Mouse (Mus musculus) CD8-positive naive resting alpha-beta T cell, adult 2 months (primary cell): ENCODE measurements around the gene Coq9.
A peak's percentile ranks its signal among the peaks of the same experiment; 100 is the strongest.
"Not testable (repeated sequence)": the region's sequence is repeated elsewhere in the genome, so short reads cannot be mapped to it uniquely, and the experiment has no call there.

ENCODE experiments used
- DNase-seq, 2 experiments: peaks; one replicate each; pipeline ENCODE4 v3.0.0; 2022; ENCODE audit warnings: low read depth in 2 of 2, low spot score in 2 of 2

Gene Coq9

DNA sequence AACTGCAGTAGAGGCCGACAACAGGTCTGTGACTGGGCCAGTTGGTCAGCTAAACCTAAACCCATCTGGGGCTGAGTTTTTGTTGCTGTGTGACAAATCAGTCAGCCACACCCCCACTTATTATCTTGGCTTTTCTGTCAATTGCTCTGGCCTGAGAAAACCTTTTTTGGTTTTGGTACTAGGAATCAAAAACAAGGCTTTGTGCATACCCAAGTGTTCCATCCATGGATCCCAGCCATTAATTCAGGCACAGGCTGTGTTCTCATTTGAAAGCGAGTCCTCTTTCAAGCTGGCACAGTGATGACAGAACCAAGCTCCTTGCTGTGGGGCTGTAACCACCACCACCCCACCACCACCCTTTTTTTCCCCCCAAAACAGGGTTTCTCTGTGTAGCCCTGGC, 16.7 kb upstream of the Coq9 start:
- DNase-seq = no peak

DNA sequence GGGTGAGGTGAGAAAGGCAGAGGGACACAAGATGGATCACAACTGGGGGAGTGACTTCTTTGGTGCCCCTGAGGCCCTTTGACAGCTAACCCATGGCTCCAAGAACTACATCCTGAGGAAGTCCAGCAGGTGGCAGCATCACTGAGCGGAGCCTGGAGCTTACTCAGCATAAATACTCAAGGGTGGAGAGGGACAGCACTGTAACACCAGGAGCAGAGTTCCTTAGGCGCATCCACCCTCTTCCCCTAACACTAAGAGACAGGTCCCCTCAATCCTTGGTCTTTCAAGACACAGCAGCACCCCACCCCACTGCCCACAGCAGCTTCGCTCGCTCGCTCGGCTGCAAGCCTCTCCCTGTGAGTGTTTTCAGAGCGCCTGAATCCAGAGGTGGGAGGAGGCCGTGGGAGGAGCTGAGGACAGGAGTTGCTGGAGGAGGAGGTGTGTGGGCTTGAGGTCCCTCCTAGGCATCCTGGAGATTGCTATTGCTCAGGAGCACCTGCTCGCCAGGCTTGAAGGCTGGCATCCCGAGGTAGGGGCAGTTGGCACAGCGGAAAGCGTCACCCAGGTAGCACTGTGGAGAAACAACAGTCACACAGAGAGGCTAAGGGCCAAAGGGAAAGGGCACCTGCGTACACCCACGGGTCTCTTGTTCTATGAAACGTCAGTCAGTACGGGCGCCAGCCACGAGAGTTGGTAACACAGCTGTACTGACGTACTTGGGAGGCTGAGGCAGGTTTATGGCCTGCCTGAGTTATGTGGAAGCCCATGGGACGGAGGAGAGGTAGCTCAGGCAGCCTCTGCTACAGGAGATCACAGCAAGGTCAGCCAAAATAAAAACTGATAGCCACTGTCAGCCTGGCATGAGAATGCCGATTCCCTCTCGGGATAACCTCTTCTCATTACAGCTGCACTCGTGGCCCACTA, 15.2 kb upstream of the Coq9 start:
- DNase-seq = peak in 1 of 2 experiments; percentile 30

DNA sequence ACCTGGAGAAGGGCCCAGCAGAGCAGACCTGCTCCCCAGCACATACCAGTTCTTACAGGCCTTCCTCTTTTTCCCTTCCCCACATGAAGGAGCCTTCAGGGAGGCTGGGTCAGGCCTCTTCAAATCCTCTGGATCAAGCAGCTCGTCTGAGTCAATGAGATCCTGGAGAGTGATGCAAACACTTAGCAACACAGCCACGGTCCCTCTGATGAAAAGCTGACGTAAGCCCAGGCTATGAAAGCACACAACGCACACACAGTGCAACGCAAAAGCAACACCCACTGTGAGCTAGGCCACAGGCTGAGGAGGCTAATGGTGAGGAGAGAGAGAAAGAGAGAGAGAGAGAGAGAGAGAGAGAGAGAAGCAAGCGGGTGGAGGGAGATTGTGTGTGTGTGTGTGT, 13.0 kb upstream of the Coq9 start:
- no peak for DNase-seq

DNA sequence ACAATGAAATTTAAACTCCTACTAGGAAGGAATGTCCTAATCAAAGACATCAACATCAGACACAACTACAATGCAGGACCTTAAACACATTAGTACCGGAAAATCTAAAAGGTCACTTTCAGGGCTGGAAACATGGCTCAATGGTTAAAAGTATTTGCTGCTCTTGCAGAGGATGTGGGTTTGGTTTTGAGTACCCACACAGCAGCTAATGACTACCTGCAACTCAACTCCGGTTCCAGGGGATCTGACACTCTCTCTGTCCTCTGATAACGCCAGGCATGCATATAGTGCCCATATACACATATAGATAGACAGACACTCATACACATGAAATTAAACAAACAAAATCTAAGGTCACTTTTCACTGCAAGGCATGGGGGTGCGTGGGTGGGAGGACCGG, 11.9 kb upstream of the Coq9 start:
- DNase-seq = no peak

DNA sequence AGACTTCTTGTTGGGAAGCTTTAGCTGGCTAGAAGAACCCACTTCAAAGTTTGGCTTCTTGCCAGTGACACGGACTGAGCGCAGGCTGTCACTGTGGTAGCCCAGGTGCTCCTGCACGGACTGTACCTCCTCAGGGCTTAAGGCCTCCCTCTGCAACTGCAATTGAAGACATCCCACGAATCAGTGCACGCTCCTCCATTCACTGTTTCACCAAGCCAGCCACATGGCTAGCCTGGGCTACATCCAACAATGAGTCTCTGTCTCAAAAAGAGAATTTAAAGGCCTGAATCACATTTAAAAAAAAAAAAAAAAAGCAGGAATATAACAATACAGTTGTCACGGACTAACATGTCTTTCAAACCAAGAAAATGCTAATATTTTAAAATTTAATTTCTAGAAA, 9.8 kb upstream of the Coq9 start:
- DNase-seq = no peak

DNA sequence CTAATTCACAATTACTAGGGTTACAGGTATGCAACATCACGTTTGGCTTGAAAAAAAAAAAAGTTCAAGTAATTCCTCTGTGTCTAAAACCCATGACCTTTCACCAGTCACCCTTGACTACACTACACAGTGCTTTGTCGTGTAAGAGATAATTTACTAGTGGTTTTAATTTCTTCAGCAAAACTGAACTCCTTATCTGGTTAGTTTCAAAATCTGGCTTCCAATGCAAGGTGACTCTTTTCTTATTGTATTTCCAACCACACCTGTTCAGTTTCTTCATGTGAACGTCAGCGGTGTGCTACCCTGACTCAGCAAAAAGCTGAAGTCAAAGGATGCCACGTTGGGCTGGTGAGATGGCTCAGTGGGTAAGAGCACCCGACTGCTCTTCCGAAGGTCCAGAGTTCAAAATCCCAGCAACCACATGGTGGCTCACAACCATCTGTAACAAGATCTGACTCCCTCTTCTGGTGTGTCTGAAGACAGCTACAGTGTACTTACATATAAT, 4.2 kb upstream of the Coq9 start:
- not testable (repeated sequence) for DNase-seq

DNA sequence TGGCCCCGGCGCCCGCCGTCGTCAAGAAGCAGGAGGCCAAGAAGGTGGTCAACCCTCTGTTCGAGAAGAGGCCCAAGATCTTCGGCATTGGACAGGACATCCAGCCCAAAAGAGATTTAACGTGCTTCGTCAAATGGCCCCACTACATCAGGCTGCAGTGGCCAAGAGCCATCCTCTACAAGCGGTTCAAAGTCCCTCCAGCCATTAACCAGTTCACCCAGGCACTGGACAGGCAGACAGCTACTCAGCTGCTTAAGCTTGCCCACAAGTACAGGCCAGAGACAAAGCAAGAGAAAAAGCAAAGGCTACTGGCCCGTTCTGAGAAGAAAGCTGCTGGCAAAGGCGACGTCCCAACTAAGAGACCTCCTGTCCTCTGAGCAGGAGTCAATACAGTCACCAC, 2.4 kb upstream of the Coq9 start:
- not testable (repeated sequence) for DNase-seq

DNA sequence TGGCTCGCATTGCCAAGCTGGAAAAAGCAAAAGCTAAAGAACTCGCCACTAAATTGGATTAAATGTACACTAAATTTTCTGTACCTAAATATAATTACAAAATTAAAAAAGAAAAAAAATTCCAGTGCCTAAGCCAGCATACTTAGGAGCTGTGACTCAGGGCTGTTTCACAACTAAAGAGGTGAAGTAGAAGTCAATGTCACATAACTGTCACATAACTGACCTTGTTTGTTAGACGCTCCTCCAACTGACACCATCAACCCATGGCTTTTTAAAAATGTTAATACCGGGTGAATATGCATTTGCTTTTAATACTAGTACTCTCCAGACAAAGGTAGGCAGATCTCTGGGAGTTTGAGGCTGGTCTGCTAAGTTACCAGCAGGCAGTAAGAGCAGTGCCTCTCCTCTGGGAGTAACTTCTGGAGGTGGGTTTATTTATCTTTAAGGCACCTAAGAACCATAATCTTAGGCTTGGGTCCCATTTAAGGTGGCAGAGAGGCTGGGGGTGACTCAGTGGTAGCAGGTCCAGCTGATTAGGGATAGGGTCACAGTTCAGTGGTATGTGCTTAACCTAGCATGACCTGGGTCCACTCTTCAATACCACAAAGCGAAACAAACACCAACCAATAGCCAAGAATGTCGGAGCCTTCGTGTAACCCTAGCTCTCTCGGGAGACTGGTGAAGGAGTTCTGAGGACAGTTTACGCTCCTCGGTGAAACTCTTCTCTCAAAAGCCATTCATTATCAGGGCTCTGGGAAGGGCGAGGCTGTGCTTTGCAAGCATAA, 1.5 kb upstream of the Coq9 start:
- no peak for DNase-seq

DNA sequence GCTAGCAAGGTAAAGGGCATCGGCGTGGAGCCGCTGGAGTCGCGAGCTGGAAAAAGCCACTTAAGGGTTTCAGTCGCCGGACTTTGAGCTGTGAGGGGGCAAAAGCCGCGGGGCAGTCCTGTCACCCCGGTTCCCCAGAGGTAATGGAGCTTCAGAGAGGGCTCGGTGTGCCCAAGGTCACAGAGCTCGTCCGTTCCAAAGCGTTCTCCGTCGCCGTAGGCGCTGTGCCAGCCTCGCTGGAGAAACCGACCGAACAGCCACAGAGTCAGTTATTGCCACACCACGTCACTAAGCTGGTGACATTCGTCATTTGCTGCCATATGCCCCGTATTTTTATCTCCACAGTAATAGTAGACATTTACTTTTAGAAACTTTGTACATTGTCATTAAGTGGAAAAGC, 479 bp downstream of the Coq9 start:
- peak in 1 of 2 experiments; percentile 61 for DNase-seq

DNA sequence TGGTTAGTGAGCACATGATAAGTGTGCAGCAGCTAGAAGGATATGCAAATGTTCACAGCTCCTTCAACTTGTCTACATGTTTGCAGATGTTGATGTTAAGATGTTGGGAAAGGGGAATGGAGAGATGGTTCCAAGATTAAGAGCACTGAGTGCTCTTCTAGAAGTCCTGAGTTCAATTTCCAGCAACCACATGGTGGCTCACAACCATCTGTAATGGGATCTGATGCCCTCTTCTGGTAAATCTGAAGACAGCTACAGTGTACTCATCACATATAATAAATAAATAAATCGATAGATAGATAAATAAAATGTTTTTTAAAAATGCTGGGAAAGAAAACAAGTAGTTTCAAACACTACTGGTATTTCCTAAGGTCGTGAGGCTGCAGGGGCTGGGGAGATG, 3.1 kb downstream of the Coq9 start:
- no peak for DNase-seq

DNA sequence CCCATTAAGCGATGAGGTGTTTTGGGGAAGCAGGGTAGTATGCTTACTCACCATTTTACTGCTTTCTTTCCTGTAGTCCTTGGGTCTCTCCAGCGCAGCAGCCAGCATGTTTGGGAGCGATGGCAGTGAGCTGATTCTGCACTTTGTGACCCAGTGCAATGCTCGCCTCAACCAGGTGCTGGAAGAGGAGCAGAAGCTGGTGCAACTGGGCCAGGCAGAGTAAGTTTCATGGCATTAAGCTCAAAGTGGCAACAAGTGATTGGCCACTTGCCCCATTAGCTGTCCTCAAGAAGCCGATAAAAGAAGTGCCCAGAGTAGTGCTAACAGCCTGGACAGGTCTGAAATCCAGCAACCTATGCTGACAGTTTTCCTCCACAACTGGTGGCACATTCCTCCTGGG, 11.9 kb downstream of the Coq9 start:
- no peak for DNase-seq

DNA sequence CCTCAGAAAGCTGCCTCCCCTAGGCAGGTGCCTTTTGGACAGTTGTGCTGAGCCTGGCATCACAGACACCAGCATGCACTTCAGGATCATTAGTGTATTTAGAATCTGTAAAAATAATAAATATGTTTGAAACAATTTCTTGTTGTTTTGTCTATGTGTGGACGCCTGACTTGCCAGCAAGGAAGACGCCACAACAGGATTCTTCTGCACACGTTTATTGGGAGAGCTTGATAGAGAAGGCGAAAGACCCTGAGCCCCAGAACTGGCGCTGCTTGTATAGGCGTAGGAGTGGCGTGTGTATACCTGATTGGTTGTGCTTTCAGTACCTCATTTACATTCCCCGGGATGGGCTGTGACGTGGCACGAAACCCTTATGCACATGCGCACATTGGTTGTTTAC, 16.6 kb downstream of the Coq9 start:
- DNase-seq = not testable (repeated sequence)

DNA sequence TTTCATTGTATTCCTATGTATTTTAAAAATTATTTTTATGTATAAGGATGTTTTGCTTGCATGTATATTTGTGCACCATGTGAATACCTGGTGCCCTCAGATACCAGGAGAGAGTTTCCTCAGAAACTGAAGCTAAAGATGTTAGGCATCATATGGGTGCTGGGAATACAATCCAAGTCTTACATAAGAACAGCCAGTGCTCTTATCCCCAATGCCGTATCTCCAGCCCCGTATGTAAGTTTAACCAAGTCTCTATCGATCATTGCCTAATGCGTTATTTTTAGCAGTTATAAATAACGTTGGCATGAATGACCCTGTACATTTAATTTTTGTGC, 18.9 kb downstream of the Coq9 start:
- DNase-seq = no peak

DNA sequence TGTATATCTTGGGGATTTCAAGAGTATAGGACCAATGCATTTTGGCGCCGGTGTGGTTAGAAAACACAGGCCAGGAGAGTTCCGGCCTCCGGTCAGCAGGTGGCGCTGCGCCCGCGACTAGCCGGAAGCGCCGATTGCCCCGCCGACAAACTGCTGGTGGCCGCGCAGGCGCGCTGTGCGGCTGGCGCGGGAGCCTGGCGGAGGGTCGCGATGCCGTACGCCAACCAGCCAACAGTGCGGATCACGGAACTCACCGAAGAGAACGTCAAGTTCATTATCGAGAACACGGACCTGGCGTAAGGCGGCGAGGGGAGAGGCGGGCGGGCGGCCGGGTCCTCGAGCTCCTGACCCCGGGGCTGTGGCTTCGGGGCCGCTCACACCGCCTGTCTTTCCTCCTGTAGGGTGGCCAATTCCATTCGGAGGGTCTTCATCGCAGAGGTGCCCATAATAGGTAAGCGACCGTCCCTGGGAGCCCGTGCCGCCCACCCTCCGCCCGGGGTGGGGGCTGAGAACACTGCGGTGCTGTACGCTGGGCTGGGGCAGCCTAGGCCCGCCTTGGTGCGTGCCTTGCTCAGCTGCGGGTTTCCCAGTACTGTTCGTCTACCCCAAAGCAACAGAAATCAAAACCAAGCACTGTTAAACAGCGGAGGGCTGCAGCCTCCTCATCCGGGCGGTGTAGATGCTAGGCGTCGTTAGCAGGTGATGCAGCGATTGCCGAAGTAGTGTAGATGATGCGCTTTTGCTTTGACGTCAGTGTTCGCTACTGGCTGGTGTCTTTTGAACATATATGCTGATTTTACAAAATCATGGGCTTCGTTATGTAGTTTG, 19.4 kb downstream of the Coq9 start, which contains the start of gene Polr2c:
TSS of gene Polr2c (plus strand) at position 105 of the 828 bp plus-strand sequence.
- DNase-seq = peak; percentile 87 to 88

DNA sequence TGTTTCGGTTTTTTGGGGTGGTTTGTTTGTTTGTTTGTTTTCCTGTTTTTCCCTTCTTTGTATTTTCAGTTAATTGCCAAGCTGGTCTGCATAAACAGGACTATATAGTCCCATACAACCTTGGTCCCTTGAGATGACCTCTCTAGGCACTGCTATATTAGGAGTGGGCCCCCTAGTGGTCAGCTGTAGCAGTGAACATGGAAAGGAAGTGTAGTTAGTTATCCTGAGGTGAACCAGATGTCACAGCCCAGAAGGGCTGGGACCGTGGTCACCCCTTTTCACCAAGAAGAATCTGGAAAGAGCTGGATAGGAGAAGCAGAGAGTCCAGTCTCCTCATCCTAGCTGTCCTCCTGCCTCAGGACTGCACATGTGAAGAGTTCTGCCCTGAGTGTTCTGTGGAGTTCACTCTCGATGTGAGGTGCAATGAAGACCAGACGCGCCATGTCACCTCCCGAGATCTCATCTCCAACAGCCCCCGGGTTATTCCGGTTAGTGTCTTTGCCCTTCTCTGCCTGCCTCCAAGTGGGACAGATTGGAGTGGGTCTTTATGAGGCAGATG, 23.3 kb downstream of the Coq9 start:
- peak; percentile 58 to 64 for DNase-seq

DNA sequence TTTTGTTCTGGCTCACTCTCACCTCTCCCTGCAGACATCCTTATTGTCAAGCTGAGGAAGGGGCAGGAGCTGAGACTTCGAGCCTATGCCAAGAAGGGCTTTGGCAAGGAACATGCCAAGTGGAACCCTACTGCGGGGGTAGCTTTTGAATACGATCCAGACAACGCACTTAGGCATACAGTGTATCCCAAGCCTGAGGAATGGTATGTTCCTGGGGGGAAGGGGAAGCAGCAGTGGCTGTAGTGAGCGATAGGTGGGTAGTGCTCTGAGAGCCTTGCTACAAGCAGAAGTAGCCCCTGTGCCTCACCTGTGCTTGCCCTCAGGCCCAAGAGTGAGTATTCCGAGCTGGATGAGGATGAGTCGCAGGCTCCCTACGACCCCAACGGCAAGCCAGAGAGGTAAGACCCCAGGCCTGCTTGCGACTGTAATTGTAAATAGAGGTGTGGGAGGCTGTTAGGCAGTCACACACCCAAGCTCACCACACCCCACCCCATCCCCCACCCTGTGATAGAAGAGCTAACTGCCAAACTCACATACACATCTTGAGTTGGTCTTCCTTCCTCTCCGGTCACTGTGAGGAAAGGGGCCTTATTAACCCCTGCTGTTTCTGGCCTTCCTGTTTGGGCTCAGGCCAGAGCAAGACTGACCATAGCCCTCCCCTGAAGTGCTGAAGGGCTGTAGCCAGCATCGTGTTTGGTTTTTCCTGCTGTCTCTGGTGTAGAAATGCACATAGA, 24.5 kb downstream of the Coq9 start:
- DNase-seq = no peak

DNA sequence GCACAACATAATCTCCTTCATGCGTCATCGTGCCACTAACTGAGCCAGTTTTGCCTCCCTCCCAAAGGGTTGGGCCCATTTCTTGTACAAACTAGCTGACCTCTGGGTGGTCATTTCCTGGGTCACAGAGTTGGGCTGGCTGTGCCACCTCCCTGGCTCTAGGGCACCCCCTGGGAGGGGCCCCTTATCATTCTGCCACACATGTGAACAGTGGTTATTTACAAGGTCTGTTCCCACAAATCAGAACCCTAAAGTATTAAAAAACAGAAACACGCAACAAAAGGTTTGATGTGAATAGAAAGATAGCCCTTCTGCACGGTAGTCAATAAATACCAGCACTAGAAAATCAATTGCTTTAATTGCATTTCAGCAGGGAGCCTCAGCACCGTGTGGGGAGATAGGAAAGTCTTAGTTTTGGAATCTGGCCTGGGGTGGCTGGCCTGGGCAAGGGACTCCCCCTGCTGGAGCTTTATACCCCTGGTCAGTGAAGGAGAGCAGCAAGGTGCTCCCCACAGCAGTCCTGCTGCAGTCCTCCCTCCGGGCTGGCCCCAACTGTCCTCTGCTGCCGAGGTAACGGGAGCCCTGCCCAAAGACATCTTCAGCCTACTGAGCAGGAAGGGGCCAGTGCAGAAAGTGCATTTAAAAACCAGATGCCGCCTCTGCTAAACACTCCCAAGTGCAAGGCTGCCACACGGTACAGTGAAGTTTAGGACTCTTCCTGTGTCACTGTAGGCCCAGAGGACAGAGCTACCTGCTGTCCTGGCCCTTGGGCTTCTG, 26.0 kb downstream of the Coq9 start:
- DNase-seq = no peak

DNA sequence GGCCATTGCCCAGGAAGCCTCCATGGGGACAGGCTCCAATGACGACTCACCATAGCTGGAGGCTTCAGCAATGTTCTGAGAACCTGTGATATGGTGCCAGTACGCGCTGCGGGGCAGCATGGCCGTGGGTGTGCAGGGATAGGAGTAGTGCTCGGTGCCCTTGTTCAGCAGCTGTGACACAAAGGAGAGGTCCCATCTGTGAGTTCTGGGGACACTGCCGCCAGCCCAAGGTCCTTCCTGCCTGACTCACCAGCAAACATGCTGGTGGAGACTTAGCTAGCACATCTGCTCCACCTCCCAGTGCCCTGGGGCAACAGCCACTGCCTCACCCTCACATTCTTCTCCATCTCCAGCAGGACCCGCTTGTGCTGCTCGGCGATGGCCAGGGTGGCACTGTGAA, 27.2 kb downstream of the Coq9 start:
- no peak for DNase-seq

DNA sequence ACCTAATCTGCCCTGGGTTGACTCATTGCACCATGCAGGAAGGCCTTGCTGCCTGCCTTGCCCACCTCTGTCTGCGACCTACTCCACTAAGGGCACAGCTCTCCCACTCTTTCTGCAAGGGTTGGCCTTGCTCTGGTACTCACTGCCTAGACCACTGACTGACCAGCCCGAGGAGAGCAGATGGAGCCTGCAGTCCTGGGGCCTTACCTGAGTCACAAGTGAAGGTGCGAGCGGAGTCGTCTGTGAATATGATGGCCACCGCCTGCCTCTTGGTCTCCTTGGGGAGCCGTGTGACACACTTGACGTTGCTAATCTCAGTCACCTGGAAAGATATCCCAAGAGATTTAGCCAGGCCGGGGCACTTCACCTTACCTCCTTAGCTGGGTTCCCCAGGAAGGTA, 28.8 kb downstream of the Coq9 start:
- DNase-seq = no peak

DNA sequence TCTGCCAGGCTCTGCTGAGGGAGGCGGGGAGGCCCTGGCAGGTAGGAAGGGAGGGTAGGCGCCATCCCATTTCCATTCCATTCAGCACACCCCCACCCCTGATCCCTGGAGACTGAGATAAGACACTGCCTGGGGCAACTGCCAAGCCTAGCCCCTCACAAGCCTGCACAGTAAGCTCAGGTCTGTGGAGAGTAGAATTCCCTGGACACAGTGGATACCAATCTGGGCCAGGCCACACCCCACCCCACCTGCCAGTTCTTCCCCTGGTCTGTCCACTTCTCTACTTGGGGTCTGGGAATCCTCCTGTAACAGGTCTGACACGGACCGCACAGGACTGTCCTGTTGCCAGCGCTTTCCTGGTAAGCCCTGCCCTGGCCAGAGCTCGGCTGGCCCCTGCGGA, 31.0 kb downstream of the Coq9 start:
- DNase-seq = no peak
